Mouse (Mus musculus): ENCODE results near the gene Srcap.
"Not testable (repeated sequence)": the region's sequence is repeated elsewhere in the genome, so short reads cannot be mapped to it uniquely, and the experiment has no call there.

Srcap gene

DNA sequence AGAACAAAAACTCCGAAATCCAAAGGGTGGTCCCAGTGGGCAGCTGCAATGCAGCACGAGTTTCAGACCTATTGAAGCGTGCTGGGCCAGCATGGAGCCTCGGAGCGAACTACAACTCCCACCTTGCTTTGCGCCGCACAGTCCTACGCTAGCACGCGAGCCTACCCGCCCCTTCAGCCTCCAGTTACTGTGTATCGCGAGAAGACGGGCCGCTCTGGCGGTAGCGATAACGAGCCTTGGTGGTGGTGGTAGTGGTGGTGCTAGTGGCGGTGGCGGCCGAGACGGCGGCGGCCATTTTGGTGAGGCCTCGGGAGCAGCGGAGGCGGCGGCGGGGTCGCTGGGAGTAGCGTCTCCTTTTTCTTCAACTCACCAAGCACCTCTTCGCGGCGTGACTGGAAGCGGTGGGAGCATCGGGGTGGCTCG, at the start of gene Srcap:
TSS of gene Srcap (plus strand) at position 176 of the 423 bp plus-strand sequence.
- peak; percentile 97 for ATAC-seq (ENCODE audit: insufficient number of reproducible peaks, low FRiP score, low TSS enrichment)

DNA sequence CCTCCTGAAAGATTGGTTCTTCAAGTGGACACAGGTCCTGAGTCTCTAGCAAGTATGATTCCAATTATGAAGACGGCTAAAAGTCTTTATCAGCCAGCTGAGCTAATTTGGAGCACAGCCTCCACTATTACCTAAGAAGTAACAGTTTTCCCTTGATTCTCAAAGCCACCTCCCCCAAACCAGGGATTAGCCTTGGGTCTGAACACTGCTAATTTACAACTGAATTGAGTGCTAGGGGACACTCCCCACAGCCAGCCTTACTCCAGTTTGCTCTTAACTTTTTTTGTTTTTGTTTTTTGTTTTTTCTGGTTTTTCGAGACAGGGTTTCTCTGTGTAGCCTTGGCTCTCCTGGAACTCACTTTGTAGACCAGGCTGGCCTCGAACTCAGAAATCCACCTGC, 46.6 kb upstream of the Srcap start:
- no peak for ATAC-seq (ENCODE audit: insufficient number of reproducible peaks, low FRiP score, low TSS enrichment)

DNA sequence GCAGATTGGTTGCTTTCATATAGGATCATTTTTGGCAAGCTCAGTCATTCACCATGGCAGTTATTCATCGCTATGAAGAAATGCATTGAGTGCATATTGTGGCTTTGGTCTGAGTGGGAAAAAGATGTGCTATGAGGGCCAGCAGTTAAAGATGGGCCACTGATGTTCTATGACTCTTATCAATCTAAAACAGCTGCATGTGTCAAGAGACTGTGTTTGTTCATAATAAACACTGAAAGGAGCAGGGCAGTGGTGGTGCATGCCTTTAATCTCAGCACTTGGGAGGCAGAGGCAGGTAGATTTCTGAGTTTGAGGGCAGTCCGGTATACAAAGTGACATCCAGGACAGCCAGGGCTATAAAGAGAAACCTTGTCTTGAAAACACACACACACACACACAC, 46.1 kb upstream of the Srcap start:
- not testable (repeated sequence) for ATAC-seq (ENCODE audit: insufficient number of reproducible peaks, low FRiP score, low TSS enrichment)

DNA sequence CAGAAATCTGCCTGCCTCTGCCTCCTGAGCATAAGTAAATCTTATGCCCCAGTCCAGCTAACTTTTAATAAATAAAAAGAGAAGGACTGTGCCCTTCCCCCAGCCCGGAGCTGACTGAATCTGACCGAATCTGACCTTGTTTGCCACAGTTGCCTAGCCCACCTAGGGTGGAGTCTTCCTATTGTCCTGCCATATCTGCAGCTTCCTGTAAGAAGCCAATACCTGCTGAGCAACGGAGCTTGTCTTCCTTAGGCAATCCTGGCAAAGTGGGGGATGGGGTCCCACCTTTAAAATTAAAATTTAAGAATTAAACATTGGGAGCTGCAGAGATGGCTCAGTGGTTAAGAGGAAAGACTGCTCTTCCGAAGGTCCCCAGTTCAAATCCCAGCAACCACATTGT, 45.2 kb upstream of the Srcap start:
- no peak for ATAC-seq (ENCODE audit: insufficient number of reproducible peaks, low FRiP score, low TSS enrichment)

DNA sequence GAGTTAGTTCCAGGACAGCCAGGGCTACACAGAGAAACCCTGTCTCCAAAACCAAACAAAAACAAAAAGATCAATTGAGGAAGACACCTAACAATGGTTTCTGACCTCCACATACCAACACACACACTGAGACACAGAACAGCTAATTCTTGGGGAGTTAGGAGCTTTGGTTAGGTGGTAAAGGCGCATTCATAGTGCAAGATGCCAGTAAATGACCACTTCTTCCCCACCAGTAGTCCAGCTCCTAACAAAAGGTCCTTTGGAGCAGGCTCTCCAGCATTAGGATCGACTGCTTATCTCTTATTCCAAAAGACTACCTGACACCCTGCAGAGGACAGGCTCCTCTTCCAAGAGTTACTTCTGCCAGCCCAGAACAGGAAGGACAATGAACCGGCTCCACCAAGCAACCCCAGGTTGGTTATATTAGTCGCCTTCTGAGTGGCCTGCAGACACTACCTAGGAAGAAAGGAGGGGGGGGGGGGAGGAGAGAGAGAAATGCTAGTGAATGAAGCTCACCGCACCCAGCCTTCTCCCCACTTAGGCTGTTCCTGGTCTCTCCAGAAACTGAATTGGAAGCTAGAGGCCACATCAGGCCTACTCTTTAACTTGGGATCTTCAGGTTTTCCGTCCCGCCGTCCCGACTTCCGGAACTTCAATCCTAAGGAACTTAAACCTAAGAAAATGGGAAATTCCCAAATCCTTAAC, 41.6 kb upstream of the Srcap start:
- ATAC-seq (ENCODE audit: insufficient number of reproducible peaks, low FRiP score, low TSS enrichment), result no peak

DNA sequence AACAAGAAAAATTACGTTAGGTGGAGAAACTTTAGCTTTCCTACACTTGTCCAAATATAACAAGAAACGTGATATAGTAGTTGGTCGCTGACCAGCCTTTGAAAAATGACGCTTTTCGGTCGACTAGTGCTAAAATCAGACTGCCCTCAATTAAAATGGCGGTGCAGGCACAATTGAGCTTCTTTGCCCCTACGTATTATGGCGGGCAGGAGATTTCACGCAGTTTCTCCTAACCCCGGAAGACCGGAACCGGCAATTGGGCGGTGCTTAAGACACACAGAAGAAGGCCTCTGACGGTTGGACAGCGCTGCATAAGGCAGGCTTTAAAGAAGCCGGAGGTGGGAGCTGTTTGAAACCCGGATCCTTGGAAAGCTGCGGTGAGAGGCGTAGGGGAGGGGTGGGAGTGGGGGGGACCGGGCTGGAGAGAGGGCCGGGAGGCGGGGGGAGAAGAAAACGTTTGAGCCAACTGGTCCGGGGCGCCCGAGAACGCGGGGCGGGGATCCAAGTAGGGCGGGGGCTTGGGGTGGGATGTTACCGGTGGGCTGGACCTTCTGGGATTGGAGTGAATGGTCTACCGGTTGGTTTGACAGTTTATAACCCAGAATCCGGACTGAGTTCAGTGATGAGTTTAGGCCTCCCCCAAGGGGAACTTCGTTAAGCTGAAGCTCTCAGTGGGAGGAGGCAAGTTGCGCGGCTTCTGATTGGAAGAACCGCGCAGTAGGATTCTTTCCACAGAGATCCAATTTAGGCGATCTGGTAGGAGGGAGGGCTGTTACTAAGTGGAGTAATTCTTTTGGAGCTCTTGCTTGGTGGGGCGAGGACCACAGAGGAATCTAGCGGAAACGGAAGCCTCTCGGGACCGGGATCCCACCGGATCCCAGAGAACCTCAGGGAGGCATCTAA, 40.8 kb upstream of the Srcap start:
- peak; percentile 91 for ATAC-seq (ENCODE audit: insufficient number of reproducible peaks, low FRiP score, low TSS enrichment)

DNA sequence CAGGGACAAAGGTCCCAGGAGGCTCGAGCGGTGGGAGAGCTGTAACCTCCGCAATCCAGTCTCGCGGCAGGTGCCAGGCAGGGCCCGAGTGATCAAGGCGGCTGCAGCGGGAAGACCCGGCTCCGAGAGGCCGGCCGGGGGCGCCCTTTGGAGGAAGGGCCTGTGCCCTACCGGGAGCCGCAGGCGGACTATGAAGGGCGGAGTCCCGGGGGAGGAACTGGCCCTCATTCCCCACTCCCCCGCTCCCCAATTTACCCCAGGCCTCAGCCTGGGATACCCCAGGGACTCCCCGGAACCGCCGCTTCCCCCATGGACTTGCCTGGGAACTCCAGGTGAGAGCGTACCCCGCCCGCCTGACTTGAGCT, 40.2 kb upstream of the Srcap start:
- peak; percentile 1; the same call in 1 of the 2 replicates for ATAC-seq (ENCODE audit: insufficient number of reproducible peaks, low FRiP score, low TSS enrichment)

DNA sequence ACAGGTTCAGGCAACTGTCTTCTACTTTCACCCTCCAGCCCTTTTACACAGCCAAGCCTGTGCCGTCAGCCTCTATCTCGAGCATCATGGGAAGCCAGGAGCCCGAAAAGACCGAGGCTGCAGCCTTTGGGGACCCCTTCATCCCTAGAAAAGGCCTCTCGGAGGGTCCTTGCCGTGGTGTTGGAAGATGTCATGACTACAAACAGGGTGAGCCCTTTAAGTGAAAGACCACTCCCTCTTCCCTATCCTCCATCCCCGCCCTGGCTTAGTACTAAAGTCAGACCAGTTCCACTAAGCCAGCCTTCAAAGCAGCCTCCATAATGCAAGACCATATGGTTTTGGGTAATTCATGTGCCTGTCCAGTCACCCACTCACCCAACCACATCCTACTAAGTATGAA, 39.7 kb upstream of the Srcap start:
- no peak for ATAC-seq (ENCODE audit: insufficient number of reproducible peaks, low FRiP score, low TSS enrichment)

DNA sequence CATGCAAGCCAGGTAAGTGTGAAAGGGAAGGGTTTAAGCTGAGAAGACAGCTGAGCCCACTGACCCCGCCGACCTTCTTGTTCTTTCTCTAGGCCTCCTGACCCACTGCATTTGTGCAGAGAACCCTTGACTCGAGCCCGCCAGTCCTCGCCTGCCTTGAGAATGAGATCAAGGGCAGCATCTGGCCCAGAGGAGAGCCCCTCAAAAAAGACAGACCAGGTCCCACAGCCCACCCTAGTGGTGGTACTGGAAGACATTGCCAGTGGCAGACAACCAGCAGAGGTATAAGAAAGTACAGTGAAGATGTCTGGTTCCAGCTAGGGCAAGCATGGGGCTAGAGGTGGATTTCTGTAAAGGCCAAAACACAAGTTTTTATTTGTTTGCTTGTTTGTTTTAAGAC, 38.1 kb upstream of the Srcap start:
- ATAC-seq (ENCODE audit: insufficient number of reproducible peaks, low FRiP score, low TSS enrichment), result no peak

DNA sequence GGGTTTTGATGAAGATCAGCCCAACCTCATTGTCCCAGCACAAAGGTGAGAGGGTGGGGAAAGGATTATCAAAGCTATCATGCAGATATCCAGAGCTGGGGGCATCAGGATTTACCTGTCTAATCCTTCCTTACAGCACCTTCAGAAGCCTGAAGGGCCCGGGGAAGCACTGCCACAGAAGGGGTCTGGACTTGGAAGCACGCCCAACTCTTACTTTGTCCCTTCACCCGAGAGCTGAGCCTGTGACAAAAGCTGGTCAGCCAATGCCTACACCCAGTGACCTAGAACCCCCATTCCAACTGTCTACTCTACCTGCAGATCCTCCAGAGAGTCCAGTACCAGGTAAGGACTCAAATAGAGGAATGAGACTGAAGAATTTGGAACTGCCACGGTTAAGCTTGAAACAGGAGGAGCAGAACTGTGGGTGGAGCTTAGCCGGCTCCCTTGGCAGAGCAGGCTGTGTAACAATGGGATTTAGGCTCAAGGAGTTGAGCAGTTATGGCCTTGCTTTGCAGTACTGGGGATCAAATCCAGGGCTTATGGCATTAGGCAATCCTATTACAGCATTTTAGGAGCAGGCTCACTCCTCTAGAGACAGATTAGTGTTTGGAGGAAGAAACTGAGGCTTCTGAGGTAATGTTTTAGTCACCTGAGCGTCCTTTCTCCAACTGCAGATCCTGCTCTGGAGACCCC, 37.3 kb upstream of the Srcap start:
- no peak for ATAC-seq (ENCODE audit: insufficient number of reproducible peaks, low FRiP score, low TSS enrichment)

DNA sequence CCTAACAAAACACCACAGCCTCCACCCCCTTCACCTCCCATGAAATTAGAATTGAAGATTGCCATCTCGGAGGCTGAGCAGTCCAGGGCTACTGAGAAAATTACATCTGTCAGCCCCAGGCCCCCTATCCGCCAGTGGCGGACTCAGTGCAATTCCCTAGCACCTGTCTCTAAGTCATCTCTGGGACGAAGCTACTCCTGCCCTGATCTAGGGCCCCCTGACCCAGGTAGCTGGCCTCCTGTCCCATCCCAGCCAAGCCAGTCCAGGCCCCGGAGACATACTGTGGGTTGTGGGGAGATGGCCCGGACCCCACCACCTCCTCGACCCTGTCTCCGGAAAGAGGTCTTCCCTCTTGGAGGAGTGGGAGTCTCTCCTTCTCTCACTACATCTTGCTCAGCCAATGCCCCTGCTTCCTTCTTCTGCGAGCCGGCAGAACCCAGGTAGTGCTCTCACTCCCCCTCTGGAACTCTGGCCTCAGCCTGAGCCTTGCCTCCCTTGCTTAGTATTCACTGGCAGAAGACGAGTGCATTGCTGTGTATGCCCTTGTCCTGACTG, 36.5 kb upstream of the Srcap start:
- ATAC-seq (ENCODE audit: insufficient number of reproducible peaks, low FRiP score, low TSS enrichment), result no peak

DNA sequence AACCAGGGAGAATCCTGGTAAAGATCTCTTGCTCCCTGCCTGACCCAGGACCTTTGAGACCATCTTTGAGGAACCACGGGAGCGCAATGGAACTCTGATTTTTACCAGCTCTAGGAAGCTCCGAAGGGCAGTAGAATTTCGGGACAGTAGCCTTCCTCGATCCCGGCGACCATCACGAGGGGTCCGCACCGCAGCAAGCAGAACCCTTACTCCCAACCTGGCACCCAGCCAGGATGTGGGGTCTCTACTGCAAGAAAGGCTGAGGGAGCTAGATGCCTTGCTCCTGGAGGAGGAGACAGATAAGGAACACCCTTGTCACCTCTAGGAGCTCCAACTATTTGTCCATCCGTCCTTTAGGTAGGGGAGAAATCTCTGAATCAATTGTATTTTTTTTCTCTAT, 35.4 kb upstream of the Srcap start:
- ATAC-seq (ENCODE audit: insufficient number of reproducible peaks, low FRiP score, low TSS enrichment), result no peak

DNA sequence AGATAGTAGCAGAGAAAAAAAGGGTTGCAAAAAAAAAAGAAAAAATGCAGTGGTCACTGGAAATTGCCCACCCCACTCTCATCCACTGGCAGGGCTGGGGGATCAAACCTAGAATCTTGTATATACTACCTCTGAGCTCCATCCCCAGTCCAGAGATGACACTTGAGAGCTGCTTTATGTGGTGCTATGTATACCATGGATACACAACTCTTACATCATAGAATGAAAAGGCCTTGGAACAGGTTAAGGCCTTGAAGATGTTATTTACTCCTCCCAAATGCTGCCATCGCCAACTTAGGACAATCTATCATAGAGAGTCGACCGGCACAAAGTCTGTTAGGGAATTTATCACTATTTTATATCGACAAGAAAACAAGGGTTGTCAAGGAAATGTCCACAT, 34.9 kb upstream of the Srcap start:
- no peak for ATAC-seq (ENCODE audit: insufficient number of reproducible peaks, low FRiP score, low TSS enrichment)

DNA sequence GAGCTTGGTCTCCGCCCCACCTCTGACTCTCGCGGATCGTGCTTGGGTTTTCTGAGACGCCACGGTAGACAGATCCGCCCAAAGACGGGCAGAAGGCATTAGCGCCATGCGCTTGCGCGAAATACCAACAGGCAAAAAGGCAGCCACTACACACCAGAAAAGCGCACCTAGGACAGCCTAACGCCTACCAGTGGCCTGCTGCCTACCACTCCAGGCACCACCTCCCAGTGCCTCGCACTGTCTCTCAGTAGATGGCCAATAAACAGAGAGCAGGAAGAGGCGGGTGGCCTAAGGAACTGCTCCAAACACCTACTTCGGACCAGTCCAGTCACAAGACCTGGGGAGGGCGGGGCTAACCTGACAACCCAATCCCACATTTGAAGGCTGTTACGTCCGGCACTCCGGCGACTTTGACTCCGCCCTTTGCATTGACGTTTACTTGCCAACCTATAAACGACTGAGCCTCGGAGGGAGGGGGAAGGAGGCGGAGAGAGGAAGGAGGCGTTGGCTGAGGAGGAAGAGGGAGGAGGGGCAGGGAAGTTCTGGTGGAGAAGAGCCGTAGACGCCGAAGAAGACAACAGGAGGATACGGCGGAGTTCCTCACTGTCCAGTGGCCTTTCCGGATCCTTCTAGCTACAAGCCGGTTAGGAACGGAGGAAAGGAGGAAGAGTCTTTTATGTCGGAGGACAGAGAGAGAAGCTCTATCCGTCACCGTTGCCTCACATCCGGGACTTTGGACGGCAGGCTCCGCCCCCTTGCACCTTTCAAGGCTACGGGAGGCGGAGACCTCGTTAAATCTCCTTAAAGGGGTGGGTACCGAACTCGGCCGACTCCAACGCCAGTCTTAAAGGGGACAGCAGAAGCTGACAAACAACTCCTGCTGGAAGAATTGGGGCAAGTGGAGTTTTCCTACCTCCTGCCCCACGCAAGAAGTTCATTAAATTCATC, 33.8 kb upstream of the Srcap start:
- peak; percentile 87 for ATAC-seq (ENCODE audit: insufficient number of reproducible peaks, low FRiP score, low TSS enrichment)

DNA sequence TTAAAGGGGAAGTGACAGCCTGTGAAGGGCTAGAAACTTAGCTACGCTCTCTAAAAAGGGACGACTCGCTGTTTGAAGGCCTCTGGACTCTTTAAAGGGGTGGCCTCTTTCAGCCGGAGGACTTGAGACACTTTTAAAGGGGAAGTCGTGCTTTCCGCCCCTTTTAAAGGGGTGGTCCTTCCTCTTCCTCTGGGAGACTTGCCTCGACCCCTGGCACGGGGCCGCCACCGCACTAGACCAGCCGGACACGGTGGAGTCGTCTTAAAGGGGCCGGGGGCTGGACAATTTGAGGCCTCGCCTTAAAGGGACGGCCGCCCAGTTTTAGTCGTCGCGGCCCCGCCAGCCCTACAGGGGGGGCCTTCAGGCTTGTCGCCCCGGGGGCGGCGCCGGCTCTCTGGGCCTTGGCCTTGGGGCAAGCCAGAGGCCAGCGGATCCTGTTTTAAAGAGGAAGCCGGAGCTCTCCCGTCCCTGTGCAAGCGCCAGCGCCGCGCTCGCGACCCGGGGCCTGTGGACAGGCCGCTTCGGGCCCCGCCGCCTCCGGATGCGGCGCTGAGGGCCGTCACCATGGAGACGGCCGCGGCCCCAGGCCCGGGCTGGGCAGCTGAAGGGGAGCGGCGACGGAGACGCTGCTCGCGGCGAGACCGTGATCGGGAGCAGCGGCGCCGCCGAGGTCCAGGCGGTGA, 33.0 kb upstream of the Srcap start, which contains the start of gene Fbrs:
TSS of gene Fbrs (plus strand) at position 565 of the 683 bp plus-strand sequence.
- ATAC-seq (ENCODE audit: insufficient number of reproducible peaks, low FRiP score, low TSS enrichment), result peak; percentile 45

DNA sequence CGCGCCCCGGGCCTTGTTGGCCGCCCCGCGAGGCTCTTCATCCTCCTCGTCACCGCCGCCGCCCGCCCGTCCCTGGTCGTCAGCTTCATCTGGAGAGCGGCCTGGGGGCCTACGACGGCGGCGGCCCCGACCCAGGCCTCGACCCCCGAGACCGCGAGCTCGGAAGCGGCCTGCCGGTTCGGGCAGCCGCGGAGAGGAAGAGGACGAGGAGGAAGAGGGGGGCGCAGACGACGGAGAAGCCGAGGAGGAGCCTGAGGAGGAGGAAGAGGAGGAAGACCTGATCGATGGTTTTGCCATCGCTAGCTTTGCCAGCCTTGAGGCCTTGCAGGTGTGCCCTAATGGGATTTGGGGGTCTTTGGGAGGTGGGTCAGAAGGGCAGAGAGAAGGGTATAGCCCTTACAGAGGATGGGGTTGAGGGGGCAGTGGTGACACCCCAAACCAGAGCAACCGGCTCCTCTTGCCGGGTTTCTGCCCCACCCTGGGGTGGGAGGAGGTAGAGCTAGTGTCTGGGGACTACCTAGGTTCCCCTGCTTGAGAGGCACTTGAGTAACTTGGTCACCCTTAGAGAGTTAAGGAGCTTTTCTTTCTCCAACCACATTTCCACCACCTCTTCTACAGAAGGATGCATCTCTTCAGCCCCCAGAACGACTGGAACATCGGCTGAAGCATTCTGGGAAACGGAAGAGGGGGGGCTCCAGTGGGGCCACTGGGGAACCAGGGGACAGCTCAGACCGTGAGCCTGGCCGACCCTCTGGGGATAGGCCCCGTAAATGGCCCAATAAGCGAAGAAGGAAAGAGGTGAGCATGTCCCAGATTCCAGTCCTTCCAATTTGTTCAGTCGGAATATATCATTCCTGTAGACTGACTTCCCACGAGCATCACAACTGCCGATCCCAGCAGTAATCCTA, 32.2 kb upstream of the Srcap start:
- no peak for ATAC-seq (ENCODE audit: insufficient number of reproducible peaks, low FRiP score, low TSS enrichment)

DNA sequence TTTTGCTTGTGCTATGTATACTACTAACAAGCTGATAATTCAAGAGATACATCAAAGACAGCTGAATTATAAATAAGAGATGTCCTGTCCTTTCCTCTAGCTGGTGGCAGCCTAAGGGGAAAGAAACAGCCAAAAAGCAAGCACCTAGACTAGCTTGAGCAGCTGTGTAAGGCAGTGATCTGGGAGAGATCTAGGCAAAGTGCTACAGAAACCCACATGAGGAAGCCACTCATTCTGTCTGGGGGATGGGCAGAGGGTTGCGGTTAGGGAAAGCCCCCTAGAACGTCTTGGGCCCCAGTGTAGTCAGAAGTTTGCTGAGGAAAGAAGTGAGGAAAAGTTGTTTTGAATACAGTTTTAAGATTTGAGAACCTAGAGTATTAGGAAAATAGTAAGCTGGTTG, 31.5 kb upstream of the Srcap start:
- no peak for ATAC-seq (ENCODE audit: insufficient number of reproducible peaks, low FRiP score, low TSS enrichment)

DNA sequence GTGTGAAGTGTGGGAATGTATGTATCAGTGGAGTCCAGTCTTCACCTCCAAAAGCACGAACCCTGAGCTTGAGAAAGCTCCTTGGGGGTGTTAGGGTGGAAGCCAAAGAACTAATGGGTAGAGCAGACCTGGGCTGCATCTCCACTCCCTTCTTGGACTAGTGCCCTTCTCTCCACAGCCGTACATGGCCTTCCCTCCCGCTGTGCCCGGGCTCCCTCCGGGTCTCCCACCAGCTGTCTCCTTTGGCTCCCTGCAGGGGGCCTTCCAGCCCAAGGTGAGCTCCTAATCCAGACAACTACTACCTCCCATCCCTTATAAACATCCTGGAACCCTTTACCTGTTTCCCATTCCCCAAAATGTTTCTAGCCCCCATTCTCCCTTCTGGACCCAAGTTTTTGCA, 26.4 kb upstream of the Srcap start:
- ATAC-seq (ENCODE audit: insufficient number of reproducible peaks, low FRiP score, low TSS enrichment), result no peak

Measured in cerebellum, adult (tissue).